Mouse (Mus musculus) forebrain, embryonic 14.5 days (tissue): ENCODE data around the gene Rbfox2. TPM values are rescaled to one million over a fixed set of nuclear protein-coding genes. Genes with fewer than 3 reads are reported as not detected.

Experiments used
- ATAC-seq: fragments of 200-750 bp; cut with Nextera tagmentation; 2 replicates; pipeline ENCODE4 v1.8.0; 2017; ENCODE audit warnings: mild to moderate bottlenecking, moderate library complexity
- DNase-seq: peaks from one replicate; pipeline ENCODE4 v3.0.0-alpha.2; 2015; ENCODE audit warnings: low spot score
- H3K27ac ChIP-seq: fragments of 300-500 bp; sonication (generic); 2 replicates; pipeline ENCODE4 v1.5.1; 2014; ENCODE audit warnings: low read depth, mild to moderate bottlenecking, control low read depth, low read length, moderate library complexity
- H3K27me3 ChIP-seq: fragments of 300-500 bp; sonication (generic); replicated peaks from 2 replicates; pipeline ENCODE4 v1.6.1; 2014; ENCODE audit warnings: low read length, control low read depth, mixed read lengths; ENCODE audit not compliant: control insufficient read depth, insufficient read depth
- H3K36me3 ChIP-seq: fragments of 300-500 bp; sonication (generic); 2 replicates; pipeline ENCODE4 v1.6.1; 2014; ENCODE audit warnings: low read length, control low read depth; ENCODE audit not compliant: control insufficient read depth, insufficient read depth
- H3K4me1 ChIP-seq: fragments of 300-500 bp; sonication (generic); 2 replicates; pipeline ENCODE4 v1.6.1; 2014; ENCODE audit warnings: antibody characterized with exemption, low read length, control low read depth; ENCODE audit not compliant: control insufficient read depth, insufficient read depth
- H3K4me2 ChIP-seq: fragments of 300-500 bp; sonication (generic); 2 replicates; pipeline ENCODE4 v1.6.1; 2014; ENCODE audit warnings: mild to moderate bottlenecking, control low read depth, low read length
- H3K4me3 ChIP-seq: fragments of 300-500 bp; sonication (generic); 2 replicates; pipeline ENCODE4 v1.5.1; 2014; ENCODE audit warnings: low read depth, low read length, control low read depth
- H3K9ac ChIP-seq: fragments of 300-500 bp; sonication (generic); 2 replicates; pipeline ENCODE4 v1.6.1; 2014; ENCODE audit warnings: mild to moderate bottlenecking, low read length, control low read depth, moderate library complexity
- H3K9me3 ChIP-seq: fragments of 300-500 bp; sonication (generic); replicated peaks from 2 replicates; pipeline ENCODE4 v1.6.1; 2016; ENCODE audit warnings: low read length, control low read depth, mixed read lengths; ENCODE audit not compliant: control insufficient read depth
- WGBS: fragments of 180-500 bp; shearing (Covaris S2); extraction: QIAGEN DNeasy Blood & Tissue Kit; methylation state at CpG from one replicate; pipeline ENCODE4 v1.1.7; 2014; 5-methylcytosine and 5-hydroxymethylcytosine counted together
- polyA plus RNA-seq: library from polyadenylated mRNA; unstranded; fragments of >200 nt; fragmentation: Nextera tagmentation; extraction: Ambion mirVana; gene quantifications from 2 replicates; pipeline ENCODE4 v1.2.1, GENCODE M21; 2014

Gene Rbfox2
- polyA plus RNA-seq, 1 experiment from 2014 or later, result 186 TPM

- Histone ChIP-seq H3K4me1 (peaks cover 3% of the 10 kb centered on the region; the same call in 1 of the 2 replicates), H3K27ac (no peak overlapping the region), H3K9ac (no peak overlapping the region), H3K4me2 (no peak overlapping the region), H3K4me3 (no peak overlapping the region), H3K36me3 (no peaks in the 10 kb centered on the region), H3K27me3 (no peaks in the 10 kb centered on the region), H3K9me3 (no peaks in the 10 kb centered on the region)
- 72% methylated on average over 4 of the region's 4 CpGs for WGBS
- no peak for DNase-seq
- ATAC-seq, result no peak
Observed at GRCm38 (mm10) chr15:77212217-77212757, 94.5 kb downstream of the Rbfox2 start.

GRCm38 (mm10) chr15:77206996-77207395 is 99.8 kb downstream of the Rbfox2 start:
- Histone ChIP-seq H3K9me3 (no peaks in the 10 kb centered on the region), H3K36me3 (no peaks in the 10 kb centered on the region), H3K4me1 (peaks cover 19% of the 10 kb centered on the region), H3K27ac (no peak overlapping the region), H3K4me2 (no peak overlapping the region), H3K9ac (no peak overlapping the region), H3K4me3 (no peak overlapping the region), H3K27me3 (no peaks in the 10 kb centered on the region)
- 67% methylated on average over 5 of the region's 5 CpGs for whole genome bisulfite sequencing
- ATAC-seq (no peak), DNase-seq (no peak)

- Histone ChIP-seq H3K4me1 (peaks cover 20% of the 10 kb centered on the region), H3K9me3 (no peaks in the 10 kb centered on the region), H3K36me3 (no peaks in the 10 kb centered on the region), H3K4me3 (no peak overlapping the region), H3K27me3 (no peaks in the 10 kb centered on the region), H3K9ac (no peak overlapping the region), H3K27ac (no peak overlapping the region), H3K4me2 (no peak overlapping the region)
- ATAC-seq, result no peak
- 76% methylated on average over 7 of the region's 7 CpGs for WGBS
- DNase-seq, result no peak
Observed at GRCm38 (mm10) chr15:77204951-77205350, 101.9 kb downstream of the Rbfox2 start.

- H3K9ac ChIP-seq, result no peak overlapping the region
- no peaks in the 10 kb centered on the region for H3K9me3 ChIP-seq
- peaks cover 20% of the 10 kb centered on the region for H3K4me1 ChIP-seq
- no peaks in the 10 kb centered on the region for H3K27me3 ChIP-seq
- no peaks in the 10 kb centered on the region for H3K36me3 ChIP-seq
- DNase-seq, result peak; percentile 34
- no peak overlapping the region for H3K4me2 ChIP-seq
- no peak overlapping the region for H3K4me3 ChIP-seq
- H3K27ac ChIP-seq, result no peak overlapping the region
- ATAC-seq, result peak; percentile 73
- WGBS, result 47% methylated on average over 14 of the region's 14 CpGs
Observed at GRCm38 (mm10) chr15:77203255-77203981, 103.4 kb downstream of the Rbfox2 start.

GRCm38 (mm10) chr15:77202881-77203254 is 103.9 kb downstream of the Rbfox2 start:
- DNase-seq, result no peak
- H3K27me3 ChIP-seq, result no peaks in the 10 kb centered on the region
- no peak overlapping the region for H3K27ac ChIP-seq
- 82% methylated on average over 3 of the region's 3 CpGs for WGBS
- H3K4me3 ChIP-seq, result no peak overlapping the region
- H3K9ac ChIP-seq, result no peak overlapping the region
- H3K9me3 ChIP-seq, result no peaks in the 10 kb centered on the region
- peaks cover 20% of the 10 kb centered on the region for H3K4me1 ChIP-seq
- H3K36me3 ChIP-seq, result no peaks in the 10 kb centered on the region
- ATAC-seq, result no peak
- no peak overlapping the region for H3K4me2 ChIP-seq

- no peak overlapping the region for H3K9ac ChIP-seq
- ATAC-seq (no peak), DNase-seq (peak; percentile 54)
- no peaks in the 10 kb centered on the region for H3K27me3 ChIP-seq
- peaks cover 20% of the 10 kb centered on the region for H3K4me1 ChIP-seq
- no peak overlapping the region for H3K4me2 ChIP-seq
- no peaks in the 10 kb centered on the region for H3K9me3 ChIP-seq
- no peaks in the 10 kb centered on the region for H3K36me3 ChIP-seq
- 56% methylated on average over 2 of the region's 2 CpGs for WGBS
- no peak overlapping the region for H3K27ac ChIP-seq
- H3K4me3 ChIP-seq, result no peak overlapping the region
Observed at GRCm38 (mm10) chr15:77202223-77202622, 104.6 kb downstream of the Rbfox2 start.

- Histone ChIP-seq H3K4me1 (peaks cover 2% of the 10 kb centered on the region; the same call in 1 of the 2 replicates), H3K4me2 (no peak overlapping the region), H3K9me3 (no peaks in the 10 kb centered on the region), H3K9ac (no peak overlapping the region), H3K27ac (no peak overlapping the region), H3K36me3 (no peaks in the 10 kb centered on the region), H3K4me3 (no peak overlapping the region), H3K27me3 (no peaks in the 10 kb centered on the region)
- no peak for ATAC-seq
- WGBS, result 74% methylated on average over 5 of the region's 5 CpGs
- DNase-seq, result peak; percentile 50
Observed at GRCm38 (mm10) chr15:77196827-77197226, 110.0 kb downstream of the Rbfox2 start.

- 89% methylated on average over 2 of the region's 2 CpGs for WGBS
- Histone ChIP-seq H3K27ac (no peak overlapping the region), H3K36me3 (no peaks in the 10 kb centered on the region), H3K4me2 (no peak overlapping the region), H3K4me1 (peaks cover 2% of the 10 kb centered on the region; the same call in 1 of the 2 replicates), H3K4me3 (no peak overlapping the region), H3K9ac (no peak overlapping the region), H3K27me3 (no peaks in the 10 kb centered on the region), H3K9me3 (no peaks in the 10 kb centered on the region)
- ATAC-seq, result no peak
- DNase-seq, result no peak
Observed at GRCm38 (mm10) chr15:77196001-77196400, 110.8 kb downstream of the Rbfox2 start.
